Mouse (Mus musculus): ENCODE measurements at regions not wholly inside any gene's neighbourhood (a gene's known extent, or its start where the extent isn't known, plus 50 kb on each side); places are given as distances from the start of the nearest gene placed in this dataset.

- TF ChIP-seq CTCF (conservative IDR thresholded peaks at IDR 0.05; ENCODE audit: low read length): no peak
- no peak for TF ChIP-seq NANOG (IDR thresholded peaks at IDR 0.05; ENCODE audit: borderline replicate concordance, low read length)
These were observed 366.1 kb downstream of the Sv2b start for GRCm38 (mm10) chr7:74942917-74943316.
